Mouse (Mus musculus): ENCODE results near the gene Pgpep1.

DNA sequence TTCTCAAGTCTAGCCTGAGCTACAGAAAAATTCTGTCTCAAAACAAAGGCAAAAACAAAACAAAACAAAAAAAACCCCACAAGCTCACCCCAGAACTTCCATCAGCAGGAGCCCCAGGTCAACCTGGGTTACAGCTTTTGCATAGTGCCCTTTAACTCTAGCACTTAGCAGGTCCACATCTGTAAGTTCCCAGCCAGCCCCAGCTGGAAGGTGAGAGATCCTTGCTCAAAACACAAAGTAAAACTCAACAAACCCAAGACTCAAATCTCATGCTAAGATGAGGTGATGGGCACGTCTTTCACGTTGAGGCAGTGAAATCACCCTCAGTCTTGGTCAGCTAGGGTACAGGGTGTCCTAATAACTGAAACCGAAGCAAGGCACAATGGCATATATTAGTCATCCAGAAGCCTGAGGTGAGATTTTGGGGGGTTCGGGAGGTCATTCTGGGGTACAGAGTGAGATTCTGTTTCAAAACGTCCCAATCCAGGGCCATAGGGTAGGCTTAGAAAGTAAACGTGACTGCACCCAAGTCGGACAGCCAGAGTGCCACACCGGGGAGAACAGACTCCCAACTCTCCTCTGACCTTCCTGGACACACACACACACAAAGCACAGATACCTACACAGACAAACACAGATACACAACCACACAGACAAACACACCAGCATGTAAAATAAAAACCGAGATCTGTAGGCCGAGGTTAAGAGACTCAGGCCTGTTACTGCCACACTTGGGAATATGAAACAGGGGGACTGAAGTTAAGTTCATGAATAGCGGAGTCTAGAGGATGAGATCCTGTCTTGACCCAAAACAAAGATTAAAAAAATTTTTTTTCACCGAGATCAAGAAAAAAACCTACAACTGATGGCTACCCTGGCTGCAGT lies 37.4 kb upstream of the Pgpep1 start:
- no peak for TF ChIP-seq MEF2A (IDR thresholded peaks at IDR 0.05; ENCODE audit: borderline replicate concordance, low read depth, low read length)
- no peak for TF ChIP-seq CTCF (conservative IDR thresholded peaks at IDR 0.05 in 1 of 2, IDR thresholded peaks at IDR 0.05 in 1 of 2; ENCODE audit: low read depth in 2 of 2, low read length in 2 of 2)
- no peak; the same call in 1 of the 2 replicates for TF ChIP-seq MXI1 (IDR thresholded peaks at IDR 0.05; ENCODE audit: low read depth, low read length)
- TF ChIP-seq ZC3H11A (IDR thresholded peaks at IDR 0.05; ENCODE audit: low read depth, low read length) = no peak
- no peak; the same call in 1 of the 2 replicates for TF ChIP-seq POLR2A (IDR thresholded peaks at IDR 0.05; ENCODE audit: low read depth, low read length)
- peak; percentile 20; the same call in 1 of the 2 replicates for TF ChIP-seq ZMIZ1 (IDR thresholded peaks at IDR 0.05; ENCODE audit: low read depth, low read length)
- peak; percentile 70 for TF ChIP-seq BHLHE40 (IDR thresholded peaks at IDR 0.05; ENCODE audit: low read depth, low read length)
- no peak for TF ChIP-seq MAX (IDR thresholded peaks at IDR 0.05; ENCODE audit: low read length)
- TF ChIP-seq MAFK (IDR thresholded peaks at IDR 0.05; ENCODE audit: insufficient replicate concordance, low read length) = no peak
